Mouse (Mus musculus): ENCODE measurements around the gene A030003K21Rik.
A peak's percentile ranks its signal among the peaks of the same experiment; 100 is the strongest.
"Not testable (repeated sequence)": the region's sequence is repeated elsewhere in the genome, so short reads cannot be mapped to it uniquely, and the experiment has no call there.

The A030003K21Rik gene

DNA sequence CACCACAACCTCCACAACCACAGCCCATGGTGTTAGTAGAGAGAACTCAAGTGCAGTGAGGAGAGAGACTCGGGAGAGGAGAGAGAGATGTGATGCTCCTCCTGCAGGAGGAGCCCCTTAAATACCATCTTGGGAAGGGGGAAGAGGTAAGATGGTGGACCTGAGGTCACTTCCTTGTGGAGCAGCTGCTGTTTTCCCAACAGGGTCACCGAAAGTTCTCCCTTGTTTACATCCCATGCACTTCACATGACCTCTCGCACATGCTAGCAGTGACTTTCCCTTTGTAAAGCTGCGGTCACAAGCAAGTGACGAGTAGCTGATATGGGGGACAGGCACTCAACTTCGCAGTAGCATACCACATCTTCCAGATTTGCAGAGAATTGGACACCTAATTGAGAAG lies at the start of gene A030003K21Rik:
Gene A030003K21Rik (minus strand): TSS at position 94 of the 400 bp plus-strand sequence.
- DNase-seq (ENCODE audit: low read depth, low spot score): not testable (repeated sequence)

DNA sequence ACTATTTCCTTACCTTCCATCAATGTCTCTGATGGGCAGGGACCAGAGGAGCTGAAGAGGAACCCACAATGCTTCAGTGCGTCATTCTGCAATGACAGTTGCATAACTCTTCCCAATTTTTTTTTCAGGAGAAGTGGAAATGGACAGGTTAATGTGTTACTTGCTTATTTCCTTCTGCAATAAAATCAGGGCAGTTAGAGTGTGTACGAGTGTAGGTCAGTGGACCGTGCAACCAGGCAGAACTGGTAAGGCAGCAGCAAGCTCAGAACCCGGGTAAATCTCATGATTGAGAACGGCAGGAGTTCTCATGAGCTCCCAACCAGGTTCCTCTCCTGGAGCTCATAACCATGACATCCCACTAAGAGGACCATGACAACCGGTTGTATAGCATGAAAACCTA lies 48.9 kb upstream of the A030003K21Rik start:
- DNase-seq (ENCODE audit: low read depth, low spot score): no peak

DNA sequence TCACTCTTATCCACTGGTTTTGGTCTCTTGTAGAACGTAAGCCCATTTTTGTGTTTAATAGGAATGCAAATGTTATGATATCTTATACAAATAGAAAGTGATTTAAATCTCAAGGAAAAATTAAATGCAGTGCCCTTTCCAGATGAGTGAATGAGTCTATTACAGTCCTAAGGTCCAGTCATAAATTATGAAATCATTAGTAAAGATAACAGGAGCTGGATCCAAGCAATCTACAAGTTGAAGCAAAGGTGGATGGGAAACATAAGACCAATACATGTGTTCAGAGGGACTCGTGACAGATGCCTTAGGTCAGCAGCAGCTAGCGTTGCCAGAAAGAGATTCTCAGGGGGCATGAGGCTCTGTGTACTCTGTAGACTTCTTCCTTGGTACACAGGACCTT lies 48.4 kb upstream of the A030003K21Rik start:
- no peak for DNase-seq (ENCODE audit: low read depth, low spot score)

DNA sequence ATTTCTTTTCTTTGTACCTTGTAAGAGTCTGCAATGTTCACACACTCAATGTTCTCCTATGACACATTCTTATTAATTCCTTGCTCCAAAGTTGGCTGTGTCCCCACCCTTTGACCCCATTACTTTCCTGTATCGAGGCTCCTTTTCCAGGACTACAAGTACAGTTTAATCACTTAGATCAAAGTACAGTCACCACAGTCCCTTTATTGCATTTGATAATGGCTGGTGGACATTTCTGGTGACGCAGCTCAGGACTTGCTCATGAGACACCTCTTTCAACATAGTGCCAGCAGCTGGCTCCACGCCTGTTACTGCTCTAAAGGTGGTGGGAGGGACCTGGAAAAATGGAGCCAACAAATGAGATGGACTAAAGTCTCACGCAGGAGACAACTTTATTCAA lies 47.9 kb upstream of the A030003K21Rik start:
- no peak for DNase-seq (ENCODE audit: low read depth, low spot score)

DNA sequence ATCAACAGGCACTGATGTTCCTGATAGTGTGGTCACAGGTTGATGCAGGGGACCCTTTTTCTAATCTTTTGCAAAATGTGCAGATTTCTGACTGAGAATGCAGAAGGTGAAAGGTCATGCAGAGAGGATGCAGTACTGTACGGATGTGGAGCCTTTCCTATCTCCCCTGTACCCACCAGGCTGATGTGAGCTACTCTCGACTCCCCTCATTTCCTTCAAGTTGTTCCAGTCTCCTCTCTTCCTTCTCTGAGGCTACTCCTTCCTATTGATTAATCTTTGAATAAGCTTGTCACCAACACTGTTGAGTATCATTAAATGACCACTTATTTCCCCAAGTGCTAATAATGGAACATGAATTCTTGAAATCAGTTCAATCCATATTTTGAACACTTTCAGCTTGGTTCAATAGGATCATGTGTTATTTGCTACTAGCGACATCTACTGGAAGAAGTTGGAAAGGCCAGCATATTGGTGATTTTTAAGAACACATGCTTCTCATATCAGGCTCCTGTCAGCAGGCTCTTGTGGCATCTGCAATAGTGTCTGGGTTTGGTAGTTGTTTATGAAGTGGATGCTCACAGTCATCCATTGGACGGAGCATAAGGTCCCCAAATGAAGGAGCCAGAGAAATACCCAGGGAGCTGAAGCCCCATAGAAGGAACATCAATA lies 44.5 kb upstream of the A030003K21Rik start:
- peak; percentile 34 for DNase-seq (ENCODE audit: low read depth, low spot score)

DNA sequence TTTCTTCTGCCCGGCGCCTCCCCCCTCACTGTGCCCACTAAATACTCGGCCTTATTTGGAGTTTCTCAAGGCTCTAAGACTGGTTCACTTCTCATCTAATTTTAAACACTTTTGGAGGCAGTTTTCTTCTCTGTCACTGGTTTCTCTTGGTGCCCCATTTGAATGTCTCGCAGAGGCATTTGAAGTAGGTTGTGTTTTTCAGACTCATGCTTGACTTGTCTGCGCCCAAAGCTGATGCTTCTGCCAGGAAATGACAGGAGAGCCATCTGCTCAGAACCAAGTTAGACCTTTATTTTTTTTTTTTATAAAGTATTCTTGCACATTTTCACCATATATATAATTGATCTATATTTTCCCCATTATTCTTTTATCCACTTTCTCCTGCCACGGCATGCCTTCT lies 43.5 kb upstream of the A030003K21Rik start:
- no peak for DNase-seq (ENCODE audit: low read depth, low spot score)

DNA sequence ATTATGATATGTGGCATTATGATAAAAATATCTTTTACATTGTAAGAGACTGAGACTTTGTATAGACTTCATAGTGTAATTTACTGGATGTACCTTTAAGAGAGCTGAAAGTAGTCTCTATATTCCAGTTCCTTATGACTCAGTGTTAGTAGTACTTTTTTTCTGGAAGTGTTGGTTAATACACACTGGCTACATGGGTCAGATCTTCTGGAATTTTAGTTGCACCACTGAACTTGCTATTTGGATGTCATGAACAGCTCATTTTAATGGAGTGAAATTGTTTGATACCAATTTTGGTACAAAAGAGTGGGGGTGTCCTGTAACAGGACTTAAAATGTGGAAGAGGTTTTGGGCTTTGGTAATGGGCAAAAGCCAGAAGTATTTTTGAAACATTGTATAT lies 34.7 kb upstream of the A030003K21Rik start:
- no peak for DNase-seq (ENCODE audit: low read depth, low spot score)

DNA sequence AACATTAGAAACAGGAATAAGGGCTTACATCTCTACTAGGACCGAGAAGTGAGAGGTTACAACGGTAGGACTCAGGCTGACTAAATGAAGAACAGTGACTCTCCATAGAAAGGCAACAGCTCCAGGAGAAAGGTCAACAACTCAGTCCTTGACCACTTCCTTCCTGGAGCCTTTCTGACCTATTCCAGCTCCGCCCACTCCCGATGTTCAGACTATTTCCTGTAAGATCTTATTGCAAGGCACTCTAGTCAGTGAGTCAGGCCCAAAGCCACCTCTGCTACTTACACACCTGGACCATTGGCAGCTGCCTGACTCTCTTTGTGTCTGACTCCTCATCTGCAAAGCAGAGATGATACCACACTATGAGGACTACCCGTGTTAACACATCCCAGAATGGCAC lies 32.6 kb upstream of the A030003K21Rik start:
- DNase-seq (ENCODE audit: low read depth, low spot score): no peak

DNA sequence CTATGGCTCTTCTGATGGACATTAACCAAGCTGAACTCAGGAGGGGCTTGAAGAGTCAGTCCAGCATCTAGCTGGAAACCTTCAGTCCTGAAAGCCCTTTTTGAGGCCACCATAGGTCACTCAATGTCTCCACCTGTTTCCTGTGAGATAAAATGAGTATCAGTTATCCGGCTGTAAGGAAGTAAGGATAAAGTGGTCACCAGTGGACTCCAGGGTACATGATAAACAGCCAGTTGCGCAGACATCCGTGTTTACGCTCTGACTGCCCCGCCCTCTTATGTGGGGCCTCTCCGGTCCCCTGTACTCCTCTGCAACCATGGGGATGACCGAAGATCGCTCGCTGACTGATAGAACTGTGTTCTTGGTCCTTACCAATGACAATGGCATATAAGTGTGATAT lies 31.2 kb upstream of the A030003K21Rik start:
- DNase-seq (ENCODE audit: low read depth, low spot score): no peak

DNA sequence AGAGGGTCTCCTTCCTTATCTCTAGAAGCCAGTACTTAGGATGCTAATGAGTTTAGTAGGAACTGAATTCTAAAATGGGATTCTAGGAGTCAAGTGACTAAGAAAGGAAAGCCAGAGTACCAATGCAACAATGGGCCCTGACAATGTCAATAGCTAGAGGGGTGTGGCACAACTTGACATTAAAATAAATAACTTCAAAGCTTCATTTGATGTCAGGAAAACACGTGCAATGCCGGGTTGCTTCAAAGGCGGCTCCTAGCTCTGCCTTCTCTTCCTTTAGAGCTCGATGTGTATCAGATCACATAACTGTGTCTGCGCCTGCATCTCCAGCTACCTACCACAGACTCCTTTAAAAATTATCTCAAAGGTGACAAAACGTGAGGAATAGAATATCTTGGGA lies 30.7 kb upstream of the A030003K21Rik start:
- DNase-seq (ENCODE audit: low read depth, low spot score): no peak

DNA sequence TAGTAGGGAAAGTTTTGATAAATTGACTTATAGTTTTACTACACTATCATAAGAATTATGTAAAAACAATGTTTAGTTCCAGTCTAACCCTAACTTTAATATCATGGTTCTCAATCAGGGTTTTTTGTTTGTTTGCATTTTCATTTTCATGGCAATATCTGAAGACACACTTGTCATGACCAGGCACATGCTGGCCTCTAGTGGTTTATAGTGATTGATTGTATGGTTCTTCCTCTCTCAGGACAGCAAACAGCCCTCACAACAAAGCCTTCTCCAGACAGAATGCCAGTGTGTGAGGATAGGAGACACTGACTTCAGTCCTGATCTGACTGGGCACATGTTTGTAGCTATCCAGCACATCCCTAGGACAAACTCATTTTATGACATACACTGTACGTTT lies 30.1 kb upstream of the A030003K21Rik start:
- no peak for DNase-seq (ENCODE audit: low read depth, low spot score)

DNA sequence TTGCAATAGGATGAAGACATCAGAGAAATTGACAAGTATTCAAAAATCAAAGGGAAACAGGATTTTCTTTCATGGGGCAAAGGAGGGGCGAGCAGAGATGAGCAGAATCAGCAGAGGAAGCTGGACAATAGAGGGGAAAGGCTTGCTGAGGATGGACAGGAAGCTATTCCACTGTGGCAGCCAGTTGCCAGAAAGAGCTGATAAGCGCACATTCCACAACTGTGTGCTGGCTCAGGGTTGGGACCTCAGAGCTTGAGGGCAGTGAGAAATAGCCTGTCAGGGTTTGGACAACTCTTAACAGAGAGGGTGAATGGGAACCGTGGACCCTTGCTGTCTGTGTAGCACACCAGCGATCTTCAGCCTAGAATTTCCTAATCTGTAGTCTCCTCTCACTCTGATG lies 28.9 kb upstream of the A030003K21Rik start:
- DNase-seq (ENCODE audit: low read depth, low spot score): no peak

DNA sequence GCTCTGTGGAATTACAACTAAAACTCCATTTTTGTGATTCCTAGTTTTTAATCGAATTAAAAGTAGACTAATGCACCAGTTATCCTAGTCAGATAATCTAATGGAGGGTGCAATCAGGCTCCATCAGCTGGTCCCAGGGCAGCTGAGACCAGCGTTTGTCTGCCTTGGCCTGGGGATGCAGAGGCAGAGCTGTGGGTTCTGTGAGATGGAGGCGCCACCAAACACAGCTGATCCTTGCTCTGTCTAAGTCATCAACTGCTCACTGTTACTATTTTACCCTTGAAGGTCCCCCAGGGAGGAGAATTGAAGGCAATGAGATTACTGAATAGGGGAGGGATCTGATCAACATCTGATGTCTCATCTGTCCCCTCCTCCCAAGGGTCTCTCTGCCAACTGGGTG lies 23.2 kb upstream of the A030003K21Rik start:
- DNase-seq (ENCODE audit: low read depth, low spot score): no peak

DNA sequence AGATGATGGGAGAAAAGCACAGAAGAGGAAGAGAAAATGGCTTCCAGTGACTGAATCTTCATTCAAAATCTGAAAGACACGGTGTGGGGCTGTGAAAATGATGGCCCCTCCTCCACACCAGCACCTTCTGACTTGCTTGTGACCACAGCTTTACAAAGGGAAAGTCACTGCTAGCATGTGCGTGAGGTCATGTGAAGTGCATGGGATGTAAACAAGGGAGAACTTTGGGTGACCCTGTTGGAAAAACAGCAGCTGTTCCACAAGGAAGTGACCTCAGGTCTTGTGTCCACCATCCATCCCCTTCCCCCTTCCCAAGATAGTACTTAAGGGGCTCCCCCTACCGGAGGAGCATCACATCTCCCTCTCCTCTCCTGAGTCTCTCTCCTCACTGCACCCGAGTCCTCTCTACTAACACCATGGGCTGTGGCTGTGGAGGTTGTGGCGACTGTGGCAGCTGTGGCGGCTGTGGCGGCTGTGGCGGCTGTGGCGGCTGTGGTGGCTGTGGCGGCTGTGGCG lies 16.7 kb upstream of the A030003K21Rik start, which contains the start of gene Gm47955:
Gene Gm47955 (plus strand): TSS at position 417 of the 516 bp plus-strand sequence.
- no peak for DNase-seq (ENCODE audit: low read depth, low spot score)

DNA sequence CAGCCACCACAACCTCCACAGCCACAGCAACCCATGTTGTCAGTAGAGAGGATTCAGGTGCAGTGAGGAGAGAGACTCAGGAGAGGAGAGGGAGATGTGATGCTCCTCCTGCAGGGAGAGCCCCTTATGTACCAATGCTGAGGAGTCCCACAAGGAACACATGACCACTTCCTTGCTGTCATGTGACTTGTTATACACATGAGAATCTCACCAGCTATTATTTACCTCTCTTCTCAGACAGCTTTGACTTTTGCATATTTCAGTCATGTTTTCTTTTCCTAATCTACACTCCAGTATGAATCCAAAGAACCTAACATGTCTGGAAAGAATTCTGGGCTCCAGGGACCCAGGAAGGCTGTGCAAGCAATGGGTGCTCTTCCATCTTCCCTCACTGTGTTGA lies 12.7 kb upstream of the A030003K21Rik start, which contains the start of gene Gm7544:
Gene Gm7544 (minus strand): TSS at position 101 of the 400 bp plus-strand sequence.
- not testable (repeated sequence) for DNase-seq (ENCODE audit: low read depth, low spot score)

DNA sequence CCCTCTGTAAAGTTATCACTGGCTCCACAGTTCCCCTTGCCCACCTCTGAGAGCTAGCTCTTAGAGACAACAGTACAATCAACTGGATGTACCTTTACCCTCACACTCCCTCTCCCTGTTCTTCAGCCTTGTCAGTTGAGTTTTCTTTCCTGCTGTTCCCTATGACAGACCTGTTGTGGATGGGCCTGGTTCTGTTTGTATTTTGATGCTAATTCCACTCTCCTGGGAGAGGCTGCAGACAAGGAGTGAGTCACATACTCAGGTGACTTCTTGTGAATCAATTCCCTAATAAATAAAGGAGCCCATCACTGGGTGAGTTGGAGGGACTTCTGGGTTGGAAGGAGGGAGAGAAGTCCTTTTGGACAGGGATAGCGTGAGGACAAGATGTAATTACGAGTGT lies 5.4 kb upstream of the A030003K21Rik start:
- DNase-seq (ENCODE audit: low read depth, low spot score): no peak

DNA sequence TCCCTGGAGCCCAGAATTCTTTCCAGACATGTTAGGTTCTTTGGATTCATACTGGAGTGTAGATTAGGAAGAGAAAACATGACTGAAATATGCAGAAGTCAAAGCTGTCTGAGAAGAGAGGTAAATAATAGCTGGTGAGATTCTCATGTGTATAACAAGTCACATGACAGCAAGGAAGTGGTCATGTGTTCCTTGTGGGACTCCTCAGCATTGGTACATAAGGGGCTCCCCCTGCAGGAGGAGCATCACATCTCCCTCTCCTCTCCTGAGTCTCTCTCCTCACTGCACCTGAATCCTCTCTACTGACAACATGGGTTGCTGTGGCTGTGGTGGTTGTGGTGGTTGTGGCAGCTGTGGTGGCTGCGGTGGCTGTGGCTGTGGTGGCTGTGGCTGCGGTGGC lies 2.8 kb upstream of the A030003K21Rik start:
- not testable (repeated sequence) for DNase-seq (ENCODE audit: low read depth, low spot score)

DNA sequence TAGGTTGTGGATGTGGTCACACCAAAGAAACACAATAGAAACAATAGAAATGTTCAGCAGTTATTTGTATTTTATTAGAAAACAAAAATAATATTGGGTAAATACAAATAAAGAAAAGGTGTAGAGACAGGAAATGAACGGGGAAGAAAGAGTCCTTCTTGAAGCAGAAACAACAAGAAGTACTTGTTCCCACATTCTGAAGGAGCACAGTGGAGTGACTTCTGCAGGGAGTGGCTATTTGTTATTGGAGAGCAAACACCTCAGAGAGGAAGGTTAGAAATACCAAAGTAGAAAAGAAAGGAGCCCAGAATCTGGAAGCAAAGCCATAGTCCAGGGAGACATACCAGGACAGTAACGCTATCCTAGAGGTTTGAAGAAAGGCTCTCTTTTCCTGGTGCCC lies 683 bp downstream of the A030003K21Rik start:
- not testable (repeated sequence) for DNase-seq (ENCODE audit: low read depth, low spot score)

DNA sequence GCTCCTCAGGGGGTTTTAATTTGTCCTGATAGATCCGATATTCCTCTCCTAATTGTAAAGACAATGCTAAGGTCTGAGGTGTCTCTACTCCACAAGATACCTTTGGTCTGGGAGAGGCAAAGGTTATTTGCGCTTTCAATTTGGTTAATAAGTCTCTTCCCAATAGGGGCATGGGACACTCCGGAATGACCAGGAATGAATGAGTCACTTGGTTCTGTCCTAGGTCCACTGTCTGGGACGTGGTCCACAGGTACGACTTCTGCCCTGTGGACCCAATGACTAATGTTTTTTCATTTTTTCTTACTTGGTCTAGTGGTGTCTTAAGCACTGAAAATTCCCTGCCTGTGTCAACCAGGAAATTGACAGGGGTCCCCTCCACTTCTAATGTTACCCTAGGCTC lies 4.5 kb downstream of the A030003K21Rik start:
- no peak for DNase-seq (ENCODE audit: low read depth, low spot score)

DNA sequence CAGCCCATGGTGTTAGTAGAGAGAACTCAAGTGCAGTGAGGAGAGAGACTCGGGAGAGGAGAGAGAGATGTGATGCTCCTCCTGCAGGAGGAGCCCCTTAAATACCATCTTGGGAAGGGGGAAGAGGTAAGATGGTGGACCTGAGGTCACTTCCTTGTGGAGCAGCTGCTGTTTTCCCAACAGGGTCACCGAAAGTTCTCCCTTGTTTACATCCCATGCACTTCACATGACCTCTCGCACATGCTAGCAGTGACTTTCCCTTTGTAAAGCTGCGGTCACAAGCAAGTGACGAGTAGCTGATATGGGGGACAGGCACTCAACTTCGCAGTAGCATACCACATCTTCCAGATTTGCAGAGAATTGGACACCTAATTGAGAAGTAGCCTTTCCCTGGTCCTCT lies 11.9 kb downstream of the A030003K21Rik start, which contains the start of gene Gm6217:
Gene Gm6217 (minus strand): TSS at position 74 of the 400 bp plus-strand sequence.
- DNase-seq (ENCODE audit: low read depth, low spot score): not testable (repeated sequence)

DNA sequence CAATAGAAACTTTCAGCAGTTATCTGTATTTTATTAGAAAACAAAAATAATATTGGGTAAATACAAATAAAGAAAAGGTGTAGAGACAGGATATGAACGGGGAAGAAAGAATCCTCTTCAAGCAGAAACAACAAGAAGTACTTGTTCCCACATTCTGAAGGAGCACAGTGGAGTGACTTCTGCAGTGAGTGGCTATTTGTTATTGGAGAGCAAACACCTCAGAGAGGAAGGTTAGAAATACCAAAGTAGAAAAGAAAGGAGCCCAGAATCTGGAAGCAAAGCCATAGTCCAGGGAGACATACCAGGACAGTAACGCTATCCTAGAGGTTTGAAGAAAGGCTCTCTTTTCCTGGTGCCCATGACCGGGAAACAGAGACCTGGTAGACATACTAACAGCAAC lies 12.6 kb downstream of the A030003K21Rik start:
- DNase-seq (ENCODE audit: low read depth, low spot score): not testable (repeated sequence)

DNA sequence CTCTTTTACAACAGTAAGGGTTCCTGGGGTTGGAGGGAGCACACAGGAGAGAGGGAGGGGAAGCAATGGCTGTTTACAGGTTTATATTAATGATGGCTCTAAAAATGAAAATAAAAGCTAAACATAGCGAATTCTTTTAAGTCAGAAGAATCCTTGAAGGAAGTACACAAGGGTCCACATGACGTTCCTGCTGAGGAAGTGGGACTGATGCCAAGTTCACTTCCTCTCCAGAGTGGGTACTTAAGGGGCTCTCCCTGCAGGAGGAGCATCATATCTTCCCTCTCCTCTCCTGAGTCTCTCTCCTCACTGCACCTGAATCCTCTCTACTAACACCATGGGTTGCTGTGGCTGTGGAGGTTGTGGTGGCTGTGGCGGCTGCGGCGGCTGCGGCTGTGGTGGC lies 18.5 kb downstream of the A030003K21Rik start, which contains the start of gene A030014E15Rik:
Gene A030014E15Rik (plus strand): TSS at position 268 of the 400 bp plus-strand sequence.
- DNase-seq (ENCODE audit: low read depth, low spot score): no peak

DNA sequence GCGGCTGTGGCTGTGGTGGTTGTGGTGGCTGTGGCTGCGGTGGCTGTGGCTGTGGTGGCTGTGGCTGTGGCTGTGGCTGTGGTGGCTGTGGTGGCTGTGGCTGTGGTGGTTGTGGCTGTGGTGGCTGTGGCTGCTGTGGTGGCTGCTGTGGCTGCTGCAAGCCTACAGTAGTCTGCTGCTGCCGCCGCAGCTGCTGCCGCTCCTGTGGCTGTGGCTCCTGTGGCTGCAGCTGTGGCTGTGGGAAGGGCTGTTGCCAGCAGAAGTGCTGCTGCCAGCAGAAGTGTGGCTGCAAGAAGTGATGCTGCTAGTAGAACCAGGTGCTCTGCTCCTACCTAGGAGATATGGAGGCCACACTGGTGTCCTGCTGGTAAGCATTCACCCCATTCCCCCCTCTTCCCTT lies 29.8 kb downstream of the A030003K21Rik start:
- DNase-seq (ENCODE audit: low read depth, low spot score): not testable (repeated sequence)

Data from skeletal muscle tissue, adult 2 months (tissue).